Mouse (Mus musculus): ENCODE measurements around the gene Ell.

Ell gene

GRCm38 (mm10) chr8:70611849-70612248 is 72.6 kb downstream of the Ell start:
- DNase-seq (ENCODE audit: low spot score): peak; percentile 86

DNA sequence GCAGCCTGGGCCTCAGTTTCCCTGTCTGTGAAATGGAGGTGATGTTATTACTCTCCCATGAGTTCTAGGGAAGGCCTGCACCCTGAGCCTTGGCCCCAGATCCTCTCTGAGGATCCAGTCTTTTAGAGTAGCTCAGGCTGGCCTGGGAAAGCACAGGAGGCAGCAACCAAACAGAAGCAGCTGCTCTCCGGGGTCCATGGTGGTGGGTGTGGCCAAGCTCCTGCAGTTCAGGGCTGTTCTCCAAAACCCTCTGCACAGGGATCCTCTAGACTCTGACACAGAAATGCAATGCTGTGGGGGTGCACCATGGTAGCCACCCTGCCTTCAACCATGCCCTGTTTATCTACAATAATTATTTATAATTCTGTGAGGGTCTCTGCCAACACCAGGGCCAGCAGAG is 74.5 kb downstream of the Ell start:
- no peak for DNase-seq (ENCODE audit: low spot score)

DNA sequence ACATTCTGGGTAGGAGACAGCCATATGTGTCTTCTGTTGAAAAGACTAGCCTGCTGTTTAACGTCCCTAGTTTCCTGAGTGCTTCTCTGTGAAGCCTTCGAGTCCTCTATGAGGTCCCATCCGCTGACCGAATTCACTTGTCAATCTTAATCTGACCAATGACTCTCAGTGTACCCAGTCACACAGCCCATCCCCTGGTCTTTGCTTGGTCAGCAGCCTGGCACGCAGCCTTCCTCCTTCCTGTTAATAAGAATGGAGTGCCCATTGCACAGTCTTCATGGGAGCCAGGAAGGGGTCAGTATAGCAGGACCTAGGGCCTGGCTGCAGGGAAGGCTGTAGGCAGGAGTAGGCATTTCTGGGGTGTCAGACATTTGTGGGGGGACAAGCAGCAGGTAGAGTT is 75.2 kb downstream of the Ell start:
- no peak for DNase-seq (ENCODE audit: low spot score)

GRCm38 (mm10) chr8:70615281-70615680 is 76.0 kb downstream of the Ell start:
- DNase-seq (ENCODE audit: low spot score): no peak

DNA sequence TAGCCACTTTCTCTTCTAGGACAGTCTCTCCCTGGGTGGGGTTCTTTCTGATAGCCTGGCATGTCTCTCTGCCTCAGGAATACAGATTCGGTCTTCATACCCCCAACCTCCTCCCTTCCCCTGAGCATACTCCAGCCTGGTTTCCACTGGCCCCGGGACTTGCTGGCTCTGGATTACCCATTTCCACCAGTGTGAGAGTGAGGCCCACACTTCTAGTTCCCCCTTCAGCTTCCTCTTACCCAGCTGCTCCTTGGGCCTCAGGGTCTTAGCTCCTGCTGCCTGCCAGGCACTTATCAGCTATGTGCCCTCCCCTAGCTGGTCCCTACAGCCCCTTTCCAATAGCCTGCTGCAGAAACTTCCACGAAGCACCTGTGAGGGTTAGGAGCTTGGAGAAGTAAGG is 76.6 kb downstream of the Ell start, which contains the start of gene Lrrc25:
TSS of gene Lrrc25 (plus strand) at position 262 of the 400 bp plus-strand sequence.
- DNase-seq (ENCODE audit: low spot score): no peak

GRCm38 (mm10) chr8:70616645-70617044 is 77.4 kb downstream of the Ell start:
- no peak for DNase-seq (ENCODE audit: low spot score)

DNA sequence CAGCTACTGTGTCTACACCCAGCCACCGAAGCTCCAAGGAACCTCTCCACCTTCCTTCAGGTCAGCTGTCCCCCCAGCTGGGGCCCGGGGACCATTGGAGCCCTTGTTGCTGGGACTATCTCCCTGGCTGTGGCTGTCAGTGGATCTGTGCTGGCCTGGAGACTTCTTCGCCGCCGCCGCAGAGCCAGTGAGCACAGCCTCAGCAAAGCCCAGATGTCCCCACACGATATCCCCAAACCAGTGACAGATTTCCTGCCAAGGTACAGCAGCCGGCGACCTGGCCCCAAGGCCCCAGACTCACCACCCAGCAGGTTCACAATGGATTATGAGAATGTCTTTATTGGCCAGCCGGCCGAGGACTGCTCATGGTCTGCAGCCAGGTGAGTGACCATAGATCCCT is 78.7 kb downstream of the Ell start:
- DNase-seq (ENCODE audit: low spot score): no peak

GRCm38 (mm10) chr8:70618888-70619334 is 79.7 kb downstream of the Ell start:
- no peak for DNase-seq (ENCODE audit: low spot score)

DNA sequence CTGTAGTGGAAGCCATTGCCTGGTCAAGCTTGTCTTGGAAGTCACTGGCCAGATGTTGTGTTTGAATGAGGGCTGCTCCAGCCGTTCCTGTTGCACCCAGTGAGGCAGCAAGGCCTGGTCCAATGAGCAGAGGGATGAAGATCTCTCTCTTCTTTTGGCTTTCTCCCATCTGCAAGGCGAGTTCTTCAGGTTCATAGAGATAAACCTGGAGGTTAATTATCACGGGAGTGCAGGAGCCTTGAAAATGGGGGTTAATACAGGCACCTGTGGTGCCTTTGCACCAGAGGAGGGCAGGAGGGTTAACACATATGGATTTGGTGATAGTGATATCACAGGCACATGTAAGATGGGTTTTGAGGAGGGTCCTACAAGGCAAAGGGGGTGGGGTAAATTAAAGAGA is 83.0 kb downstream of the Ell start:
- no peak for DNase-seq (ENCODE audit: low spot score)

DNA sequence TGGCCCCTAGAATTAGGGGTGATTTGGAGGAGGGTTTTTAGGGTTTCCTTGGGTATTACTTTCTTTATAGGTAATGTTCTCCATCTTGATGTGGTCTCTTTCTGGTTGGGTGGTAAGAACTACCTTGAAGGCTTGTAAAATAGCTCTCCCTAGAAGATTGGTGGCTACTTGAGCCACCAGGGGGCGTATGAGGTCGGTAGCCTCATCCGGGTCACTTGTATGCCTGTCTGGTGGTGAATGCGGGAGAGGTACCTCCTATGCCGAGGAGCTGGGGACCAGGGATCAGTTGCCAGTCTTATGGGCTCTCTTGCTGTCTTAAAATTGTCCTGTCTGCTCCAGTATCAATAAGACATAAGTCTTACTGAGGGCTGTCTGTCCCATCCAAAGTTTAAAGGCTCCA is 85.8 kb downstream of the Ell start:
- DNase-seq (ENCODE audit: low spot score): peak; percentile 64

DNA sequence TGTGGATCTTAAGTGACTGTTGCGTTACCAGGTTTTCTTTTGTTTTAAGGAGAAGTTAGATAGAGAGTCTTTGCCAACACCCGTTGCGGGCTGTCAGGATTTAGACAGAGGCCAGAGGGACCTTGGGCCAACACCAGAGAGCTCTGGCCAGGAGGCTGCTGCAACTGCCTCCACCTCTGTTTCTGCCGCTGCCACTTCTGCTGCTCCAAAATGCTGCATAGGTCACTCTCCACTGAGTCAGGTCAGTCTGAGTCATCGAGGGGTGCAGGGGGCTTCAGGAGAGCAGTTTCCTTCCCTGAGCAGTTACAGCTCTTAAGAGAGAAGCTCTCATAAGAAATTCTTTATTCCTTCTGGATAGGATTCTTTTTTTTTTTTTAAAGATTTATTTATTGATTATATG is 87.8 kb downstream of the Ell start:
- DNase-seq (ENCODE audit: low spot score): no peak

DNA sequence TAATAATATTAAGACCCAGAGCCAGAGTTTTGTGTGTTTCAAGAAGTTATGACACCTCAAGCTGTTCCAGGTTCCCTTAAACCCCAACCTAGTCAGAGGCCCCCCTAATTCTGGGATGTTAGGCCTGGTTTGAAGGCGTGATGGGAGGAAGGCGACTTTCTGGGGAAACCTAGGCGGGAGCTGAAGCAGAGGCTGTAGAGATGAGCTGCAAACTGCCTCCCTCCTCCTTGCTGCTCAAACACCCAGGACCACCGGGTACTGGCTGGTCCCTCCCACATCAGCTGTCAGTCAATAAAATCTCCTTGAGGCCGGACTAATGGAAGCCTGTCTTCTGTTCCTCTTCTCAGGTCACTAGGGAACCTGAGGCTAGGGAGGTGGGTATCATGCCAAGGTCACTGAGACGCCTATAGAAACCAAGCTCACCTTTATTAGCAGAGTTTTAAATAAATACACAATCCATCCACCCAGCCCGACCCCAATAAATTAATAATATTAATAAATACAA is 89.8 kb downstream of the Ell start:
- DNase-seq (ENCODE audit: low spot score): no peak

GRCm38 (mm10) chr8:70629574-70630531 is 90.6 kb downstream of the Ell start:
- peak; percentile 85 for DNase-seq (ENCODE audit: low spot score)

DNA sequence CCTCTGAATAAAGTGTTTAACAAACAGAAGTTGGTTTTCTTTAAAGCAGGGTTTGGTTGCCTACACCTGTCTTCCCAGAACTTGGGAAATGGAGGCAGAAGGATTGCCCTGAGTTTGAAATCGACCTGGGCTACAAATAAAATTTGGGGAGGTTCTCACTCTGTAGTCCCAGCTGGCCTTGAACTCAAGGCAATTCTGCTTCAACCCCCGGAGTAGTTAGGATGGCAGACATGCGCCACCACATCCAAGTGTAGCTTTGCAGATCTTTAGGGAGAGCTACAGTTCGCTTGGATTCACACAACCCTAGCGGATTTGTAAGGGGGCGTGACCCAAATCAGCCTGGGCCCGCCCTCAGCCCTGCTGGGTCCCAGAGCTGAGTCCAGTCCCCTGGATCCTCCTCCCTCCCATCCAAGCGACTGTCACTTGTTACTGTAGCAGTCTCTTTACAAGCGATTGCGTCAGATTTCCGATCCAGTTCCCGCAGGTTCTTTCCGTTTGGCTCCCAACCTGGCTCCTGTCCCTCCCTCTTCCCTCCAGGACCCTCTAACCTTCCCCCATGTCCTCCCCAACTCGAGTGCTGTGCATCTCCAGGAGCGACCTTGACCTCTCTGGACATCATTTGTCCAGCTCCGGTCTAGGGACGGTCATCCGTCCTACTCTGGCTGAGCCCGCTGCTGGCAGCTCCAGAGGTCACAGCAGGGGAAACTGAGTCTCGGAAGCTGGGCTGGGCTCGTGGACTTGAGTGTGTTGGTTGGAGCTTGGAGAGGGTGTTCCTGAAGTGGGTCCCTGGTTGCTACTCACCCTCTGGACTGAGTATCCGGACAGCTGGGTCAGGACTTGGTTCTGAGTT is 91.5 kb downstream of the Ell start:
- DNase-seq (ENCODE audit: low spot score): peak; percentile 46

GRCm38 (mm10) chr8:70631436-70631835 is 92.2 kb downstream of the Ell start:
- DNase-seq (ENCODE audit: low spot score): no peak

DNA sequence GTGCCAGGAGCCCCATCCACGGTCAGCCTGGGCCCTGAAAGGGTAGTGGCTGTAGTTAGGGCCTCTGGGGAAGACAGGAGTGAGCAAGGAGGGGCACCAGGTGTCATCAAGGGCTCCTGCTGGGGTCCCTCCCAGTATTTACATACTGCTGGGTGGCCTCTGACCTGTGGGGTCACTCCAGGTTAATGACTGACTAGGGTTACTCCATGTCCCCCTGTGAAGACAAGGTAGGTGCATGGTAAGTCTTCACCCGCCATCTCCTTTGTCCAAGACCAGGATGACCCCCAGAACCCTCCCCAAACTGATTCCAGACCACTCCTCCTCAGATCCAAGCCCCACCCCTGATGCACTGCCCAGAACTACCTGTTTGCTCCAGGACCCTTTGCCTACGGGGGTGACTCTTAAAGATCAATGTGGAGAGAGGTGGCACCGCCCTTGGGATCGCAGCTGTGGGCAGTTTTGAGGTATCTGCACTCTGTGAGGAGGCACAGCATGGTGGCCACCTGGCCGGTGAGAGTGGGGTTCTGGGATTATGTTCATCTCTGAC is 93.2 kb downstream of the Ell start, which contains the start of gene Gdf15:
TSS of gene Gdf15 (minus strand) at position 111 of the 547 bp plus-strand sequence.
- DNase-seq (ENCODE audit: low spot score): no peak

DNA sequence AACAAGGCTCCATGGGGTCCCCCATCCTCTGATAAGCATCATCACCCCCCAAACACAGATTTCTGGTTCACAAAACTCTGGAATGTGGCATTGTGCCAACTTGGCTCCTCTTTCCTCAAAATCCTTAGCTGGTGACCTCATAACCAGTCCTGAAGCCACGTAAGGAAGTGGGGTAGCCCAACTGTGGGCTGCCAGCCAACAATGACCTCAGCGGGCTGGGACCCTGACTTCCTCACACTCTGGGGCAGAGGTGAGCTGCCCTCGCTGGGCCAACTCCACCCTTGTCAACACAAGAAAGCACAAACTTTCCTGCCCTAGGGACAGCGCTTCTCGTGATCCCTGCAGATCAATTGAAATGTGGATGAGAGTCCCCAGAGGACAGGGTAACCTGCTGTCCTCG is 94.8 kb downstream of the Ell start:
- DNase-seq (ENCODE audit: low spot score): peak; percentile 53

- DNase-seq (ENCODE audit: low spot score): no peak
Measured at GRCm38 (mm10) chr8:70635527-70635926, 96.3 kb downstream of the Ell start.

DNA sequence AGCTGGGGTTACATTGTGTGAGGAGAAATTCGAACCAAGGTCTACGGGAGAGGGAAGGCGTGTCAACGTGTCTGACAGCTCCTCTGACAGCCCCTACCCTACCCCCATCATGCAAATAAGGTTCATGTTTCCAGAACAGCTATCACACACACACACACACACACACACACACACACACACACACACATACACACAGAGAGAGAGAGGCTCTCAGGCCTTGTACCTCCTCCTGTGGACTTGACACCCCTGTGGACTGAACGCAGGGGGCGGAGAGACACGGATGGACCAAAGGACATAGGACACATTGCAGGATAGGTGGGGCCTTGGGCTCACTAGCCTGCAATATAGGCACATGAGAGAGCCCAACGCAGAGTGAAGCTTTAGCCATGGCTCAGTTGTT is 97.6 kb downstream of the Ell start:
- no peak for DNase-seq (ENCODE audit: low spot score)

- DNase-seq (ENCODE audit: low spot score): no peak
Measured at GRCm38 (mm10) chr8:70638752-70639151, 99.5 kb downstream of the Ell start.

Measured in urinary bladder, postnatal 25 days (tissue).